In the genomic region with DNA sequence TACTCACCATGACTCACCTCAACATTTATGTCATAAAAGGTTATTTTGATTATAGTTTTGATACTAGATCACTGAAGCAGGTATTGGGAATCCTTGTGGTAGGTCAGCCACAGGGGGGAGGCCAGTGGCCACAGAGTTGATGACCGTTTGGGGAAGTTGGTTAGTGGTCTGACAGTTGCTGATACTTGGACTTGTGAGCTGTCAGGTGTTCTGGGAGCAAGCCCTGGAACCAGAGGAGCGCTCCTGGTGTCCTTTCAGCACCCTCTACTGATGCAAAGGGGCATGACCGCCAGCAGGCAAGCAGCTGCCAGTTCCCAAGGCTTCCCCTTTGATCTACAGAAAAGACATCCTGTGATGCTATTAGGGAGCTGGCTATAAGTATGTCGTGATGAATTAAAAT, we compare ENCODE assay signal across 8 mouse cellular contexts. TPM values are rescaled to one million over a fixed set of nuclear protein-coding genes. Genes with fewer than 3 reads are reported as not detected.
DNase-seq lines count a peak whose midpoint lies in the region; ATAC-seq and TF ChIP-seq lines count a peak whose summit lies in the region.

No protein-coding gene starts in this region.

- peak; percentile 83 for TF ChIP-seq RAD21 in CH12.LX (IDR thresholded peaks at IDR 0.05; ENCODE audit: low read depth, low read length)

- no peak for TF ChIP-seq EP300 in CH12.LX (IDR thresholded peaks at IDR 0.05; ENCODE audit: low read length)

- H3K9ac ChIP-seq in kidney, embryonic 16.5 days (replicated peaks; ENCODE audit: low read length), result no peak overlapping the region
- H3K9ac ChIP-seq in CH12.LX (ENCODE audit: insufficient read depth, low read depth), result no peak overlapping the region

- H3K4me2 ChIP-seq in kidney, embryonic 16.5 days (replicated peaks; ENCODE audit: low read depth, low read length), result no peak overlapping the region
- H3K4me2 ChIP-seq in CH12.LX (ENCODE audit: insufficient read depth, low read depth, poor library complexity, severe bottlenecking), result no peak overlapping the region

- no peaks in the 10 kb centered on the region for H3K27me3 ChIP-seq in kidney, adult 2 months (replicated peaks; ENCODE audit: control insufficient read depth, insufficient read depth, low read length)
- H3K27me3 ChIP-seq in kidney, embryonic 16.5 days (ENCODE audit: insufficient read depth, low read length), result no peaks in the 10 kb centered on the region
- H3K27me3 ChIP-seq in CH12.LX (replicated peaks), result no peaks in the 10 kb centered on the region

- H3K4me1 ChIP-seq in kidney, adult 2 months (ENCODE audit: control insufficient read depth, insufficient read depth, low read length), result 0 out of 2 replicates have a peak, but pooled peaks cover 3% of the 10 kb centered on the region
- no peaks in the 10 kb centered on the region for H3K4me1 ChIP-seq in kidney, embryonic 16.5 days (ENCODE audit: insufficient read depth, low read length)
- no peaks in the 10 kb centered on the region for H3K4me1 ChIP-seq in CH12.LX (ENCODE audit: control insufficient read depth in 1 of 2, insufficient read depth in 2 of 2)

- TF ChIP-seq CTCF in kidney, adult 2 months (conservative IDR thresholded peaks at IDR 0.05; ENCODE audit: insufficient read depth, insufficient read length, low read depth, low read length), result peak; percentile 75
- peak; percentile 39 to 82; a peak in 3 of 4 replicates for TF ChIP-seq CTCF in CH12.LX (conservative IDR thresholded peaks at IDR 0.05 in 1 of 2, IDR thresholded peaks at IDR 0.05 in 1 of 2; ENCODE audit: low read depth in 2 of 2, low read length in 2 of 2)

- TF ChIP-seq POLR2A in kidney, adult 2 months (IDR thresholded peaks at IDR 0.05; ENCODE audit: low read depth, low read length), result no peak
- TF ChIP-seq POLR2A in CH12.LX (IDR thresholded peaks at IDR 0.05; ENCODE audit: low read depth, low read length), result no peak

- in situ Hi-C loops in CH12.LX (cut with MboI; ENCODE audit: low pct_ligation_motif_present, low pct_unique_long_range_greater_than_20kb, low sequenced_read_pairs), result loop anchor here (10.0 kb wide), 1 partner anchor 160 kb away; a partner anchor contains a TSS

- no peaks in the 10 kb centered on the region for H3K9me3 ChIP-seq in kidney, embryonic 16.5 days (ENCODE audit: low read length)
- H3K9me3 ChIP-seq in CH12.LX (replicated peaks; ENCODE audit: low read length), result no peaks in the 10 kb centered on the region

- WGBS in kidney, adult 2 months, result 46% methylated on average over 4 of the region's 4 CpGs
- WGBS in kidney, embryonic 16.5 days, result 52% methylated on average over 4 of the region's 4 CpGs

- DNase-seq in kidney, adult 2 months, result peak; percentile 64
- no peak for DNase-seq in CH12.LX (ENCODE audit: extremely low read depth)
- peak; percentile 76 for DNase-seq in adrenal gland, adult 2 months
- DNase-seq in embryo, embryonic 11 days, result peak; percentile 44
- peak; percentile 43 for DNase-seq in induced T-regulatory cell, adult 2 months (ENCODE audit: low read depth)
- DNase-seq in mesoderm, embryonic 11.5 days (ENCODE audit: low read depth, low spot score), result peak; percentile 10
- peak; percentile 41 to 54 for DNase-seq in urinary bladder, postnatal 36 days (ENCODE audit: low spot score in 2 of 2)

- no peak for ATAC-seq in kidney, embryonic 16.5 days (ENCODE audit: low FRiP score, low TSS enrichment)

- no peaks in the 10 kb centered on the region; the same call in 1 of the 2 replicates for H3K36me3 ChIP-seq in kidney, adult 2 months (ENCODE audit: control insufficient read depth, insufficient read depth, low read length)
- peaks cover 18% of the 10 kb centered on the region for H3K36me3 ChIP-seq in kidney, embryonic 16.5 days (ENCODE audit: insufficient read depth, low read length)
- H3K36me3 ChIP-seq in CH12.LX (replicated peaks in 1 of 2; ENCODE audit: control insufficient read depth in 1 of 2, insufficient read depth in 1 of 2, low read length in 1 of 2), result peaks cover 40 to 91% of the 10 kb centered on the region in 2 experiments

- no peak overlapping the region for H3K27ac ChIP-seq in kidney, adult 2 months (ENCODE audit: insufficient read depth, low read depth, low read length)
- H3K27ac ChIP-seq in kidney, embryonic 16.5 days (ENCODE audit: low read length), result no peak overlapping the region
- no peak overlapping the region for H3K27ac ChIP-seq in CH12.LX (ENCODE audit: insufficient read depth, low read depth)

- dilution Hi-C loops in CH12.LX (cut with MboI; ENCODE audit: extremely low pct_ligation_motif_present, extremely low pct_unique_long_range_greater_than_20kb, low sequenced_read_pairs), result no loop called here

- no peak overlapping the region for H3K4me3 ChIP-seq in kidney, adult 2 months (ENCODE audit: insufficient read depth, low read depth, low read length)
- H3K4me3 ChIP-seq in kidney, embryonic 16.5 days (ENCODE audit: low read length), result no peak overlapping the region
- no peak overlapping the region for H3K4me3 ChIP-seq in CH12.LX (replicated peaks in 1 of 3; ENCODE audit: low read depth in 2 of 3, low read length in 2 of 3, poor library complexity in 1 of 3)

- no peaks in the 10 kb centered on the region for H3K79me2 ChIP-seq in CH12.LX (replicated peaks; ENCODE audit: control insufficient read depth, extremely low read depth, insufficient read depth, poor library complexity, severe bottlenecking)

TF ChIP-seq in CH12.LX, 34 proteins besides CTCF, POLR2A, EP300 and RAD21:
- no peak for TF ChIP-seq E2F4 (IDR thresholded peaks at IDR 0.05; ENCODE audit: insufficient replicate concordance, low read depth, low read length)
- peak; percentile 68 for TF ChIP-seq SMC3 (IDR thresholded peaks at IDR 0.05; ENCODE audit: low read depth, low read length)
- no peak for TF ChIP-seq CHD1 (IDR thresholded peaks at IDR 0.05; ENCODE audit: low read depth, low read length)
- no peak for TF ChIP-seq POLR2AphosphoS2 (IDR thresholded peaks at IDR 0.05; ENCODE audit: low read depth, low read length)
- no peak for TF ChIP-seq ZC3H11A (IDR thresholded peaks at IDR 0.05; ENCODE audit: low read depth, low read length)

RNA-seq across cellular contexts. Expression of a gene that starts 18.2 kb away (rescaled TPM):
- polyA plus RNA-seq in kidney, adult 2 months (2012; rRNA removed), result 47.3 and 48.1 TPM in 2 replicates
- polyA plus RNA-seq in kidney, embryonic 16.5 days (2015; fragmentation: Nextera tagmentation; extraction: Ambion mirVana), result 34.7 and 35.0 TPM in 2 replicates
- total RNA-seq in CH12.LX (2012; rRNA removed) (9.7 and 10.4 TPM in 2 replicates), CH12.LX (2014; rRNA removed) (7.7 and 8.2 TPM in 2 replicates)
- 16.9 and 21.3 TPM in 2 replicates for polyA plus RNA-seq in CH12.LX (2012; ENCODE audit: insufficient read length, low read depth)
- total RNA-seq in adrenal gland, adult 2 months (2021), result 10 to 100 TPM; 45.8 to 47.6 TPM
- 63.8 and 66.9 TPM in 2 replicates for polyA plus RNA-seq in adrenal gland, adult 2 months (2012; rRNA removed)

RNA-seq across cellular contexts. Expression of a gene that starts 23.7 kb away (rescaled TPM):
- 5.8 and 6.3 TPM in 2 replicates for polyA plus RNA-seq in kidney, adult 2 months (2012; rRNA removed)
- 14.5 and 17.8 TPM in 2 replicates for polyA plus RNA-seq in kidney, embryonic 16.5 days (2015; fragmentation: Nextera tagmentation; extraction: Ambion mirVana)
- total RNA-seq in CH12.LX (2012; rRNA removed), result 19.0 and 20.9 TPM in 2 replicates
- total RNA-seq in CH12.LX (2014; rRNA removed), result 25.1 and 26.1 TPM in 2 replicates
- polyA plus RNA-seq in CH12.LX (2012; ENCODE audit: insufficient read length, low read depth), result 24.8 and 26.4 TPM in 2 replicates
- 10 to 100 TPM; 12.0 to 14.1 TPM for total RNA-seq in adrenal gland, adult 2 months (2021)
- polyA plus RNA-seq in adrenal gland, adult 2 months (2012; rRNA removed), result 5.5 and 5.9 TPM in 2 replicates
